Mouse (Mus musculus): ENCODE results near the gene Rnf115. TPM values are rescaled to one million over a fixed set of nuclear protein-coding genes. Genes with fewer than 3 reads are reported as not detected.

Gene Rnf115
- polyA plus RNA-seq, 2 experiments: 27.1 to 46.4 TPM

- ATAC-seq (ENCODE audit: low FRiP score, low read depth): no peak
- 77% methylated on average over 10 of the region's 10 CpGs for whole genome bisulfite sequencing
These were observed 102.4 kb downstream of the Rnf115 start for GRCm38 (mm10) chr3:96829856-96830255.

GRCm38 (mm10) chr3:96832930-96833329 is 105.5 kb downstream of the Rnf115 start:
- Histone ChIP-seq H3K4me2 (replicated peaks; ENCODE audit: low read depth, low read length, severe bottlenecking) (no peak overlapping the region), H3K36me3 (ENCODE audit: control insufficient read depth, insufficient read depth, low read length) (no peaks in the 10 kb centered on the region), H3K4me3 (replicated peaks; ENCODE audit: low read length) (no peak overlapping the region), H3K27me3 (ENCODE audit: control insufficient read depth, insufficient read depth, low read length) (no peaks in the 10 kb centered on the region), H3K9ac (ENCODE audit: low read depth, low read length, severe bottlenecking) (no peak overlapping the region), H3K27ac (replicated peaks; ENCODE audit: low read depth, low read length) (no peak overlapping the region), H3K9me3 (ENCODE audit: control insufficient read depth, low read length) (no peaks in the 10 kb centered on the region), H3K4me1 (ENCODE audit: control insufficient read depth, insufficient read depth, low read length) (no peaks in the 10 kb centered on the region)
- no peak for TF ChIP-seq POLR2A (IDR thresholded peaks at IDR 0.05; ENCODE audit: borderline replicate concordance, extremely low read depth, insufficient read depth, insufficient read length)
- whole genome bisulfite sequencing: 35% methylated on average over 5 of the region's 5 CpGs
- DNase-seq (ENCODE audit: low spot score) (no peak), ATAC-seq (ENCODE audit: low FRiP score, low read depth) (no peak)

More at GRCm38 (mm10) chr3:96829856-96830255, 102.4 kb downstream of the Rnf115 start:
- H3K9ac ChIP-seq (ENCODE audit: low read depth, low read length, severe bottlenecking): no peak overlapping the region
- H3K4me1 ChIP-seq (ENCODE audit: control insufficient read depth, insufficient read depth, low read length): no peaks in the 10 kb centered on the region
- H3K4me2 ChIP-seq (replicated peaks; ENCODE audit: low read depth, low read length, severe bottlenecking): no peak overlapping the region
- H3K27ac ChIP-seq (replicated peaks; ENCODE audit: low read depth, low read length): no peak overlapping the region
- H3K4me3 ChIP-seq (replicated peaks; ENCODE audit: low read length): no peak overlapping the region
- H3K9me3 ChIP-seq (ENCODE audit: control insufficient read depth, low read length): no peaks in the 10 kb centered on the region
- no peak for TF ChIP-seq POLR2A (IDR thresholded peaks at IDR 0.05; ENCODE audit: borderline replicate concordance, extremely low read depth, insufficient read depth, insufficient read length)
- no peaks in the 10 kb centered on the region for H3K36me3 ChIP-seq (ENCODE audit: control insufficient read depth, insufficient read depth, low read length)
- H3K27me3 ChIP-seq (ENCODE audit: control insufficient read depth, insufficient read depth, low read length): no peaks in the 10 kb centered on the region
- DNase-seq (ENCODE audit: low spot score): no peak

GRCm38 (mm10) chr3:96834587-96835348 is 107.3 kb downstream of the Rnf115 start:
- Histone ChIP-seq H3K36me3 (ENCODE audit: control insufficient read depth, insufficient read depth, low read length) (no peaks in the 10 kb centered on the region), H3K27me3 (ENCODE audit: control insufficient read depth, insufficient read depth, low read length) (no peaks in the 10 kb centered on the region), H3K4me3 (replicated peaks; ENCODE audit: low read length) (no peak overlapping the region), H3K4me2 (replicated peaks; ENCODE audit: low read depth, low read length, severe bottlenecking) (no peak overlapping the region), H3K27ac (replicated peaks; ENCODE audit: low read depth, low read length) (no peak overlapping the region), H3K9me3 (ENCODE audit: control insufficient read depth, low read length) (no peaks in the 10 kb centered on the region), H3K4me1 (ENCODE audit: control insufficient read depth, insufficient read depth, low read length) (no peaks in the 10 kb centered on the region), H3K9ac (ENCODE audit: low read depth, low read length, severe bottlenecking) (no peak overlapping the region)
- DNase-seq (ENCODE audit: low spot score) (no peak), ATAC-seq (ENCODE audit: low FRiP score, low read depth) (no peak)
- no peak for TF ChIP-seq POLR2A (IDR thresholded peaks at IDR 0.05; ENCODE audit: borderline replicate concordance, extremely low read depth, insufficient read depth, insufficient read length)
- WGBS: 58% methylated on average over 7 of the region's 7 CpGs

GRCm38 (mm10) chr3:96836414-96836813 is 109.0 kb downstream of the Rnf115 start:
- H3K36me3 ChIP-seq (ENCODE audit: control insufficient read depth, insufficient read depth, low read length): no peaks in the 10 kb centered on the region
- DNase-seq (ENCODE audit: low spot score): no peak
- WGBS: 72% methylated on average over 2 of the region's 2 CpGs

GRCm38 (mm10) chr3:96838996-96839645 is 111.7 kb downstream of the Rnf115 start:
- ATAC-seq (ENCODE audit: low FRiP score, low read depth) (no peak), DNase-seq (ENCODE audit: low spot score) (no peak)
- Histone ChIP-seq H3K4me2 (replicated peaks; ENCODE audit: low read depth, low read length, severe bottlenecking) (no peak overlapping the region), H3K9ac (ENCODE audit: low read depth, low read length, severe bottlenecking) (no peak overlapping the region), H3K36me3 (ENCODE audit: control insufficient read depth, insufficient read depth, low read length) (no peaks in the 10 kb centered on the region), H3K27ac (replicated peaks; ENCODE audit: low read depth, low read length) (no peak overlapping the region), H3K4me1 (ENCODE audit: control insufficient read depth, insufficient read depth, low read length) (no peaks in the 10 kb centered on the region), H3K9me3 (ENCODE audit: control insufficient read depth, low read length) (no peaks in the 10 kb centered on the region), H3K4me3 (replicated peaks; ENCODE audit: low read length) (no peak overlapping the region), H3K27me3 (ENCODE audit: control insufficient read depth, insufficient read depth, low read length) (no peaks in the 10 kb centered on the region)
- 70% methylated on average over 7 of the region's 7 CpGs for whole genome bisulfite sequencing
- no peak for TF ChIP-seq POLR2A (IDR thresholded peaks at IDR 0.05; ENCODE audit: borderline replicate concordance, extremely low read depth, insufficient read depth, insufficient read length)

More at GRCm38 (mm10) chr3:96836414-96836813, 109.0 kb downstream of the Rnf115 start:
- Histone ChIP-seq H3K27ac (replicated peaks; ENCODE audit: low read depth, low read length) (no peak overlapping the region), H3K4me3 (replicated peaks; ENCODE audit: low read length) (no peak overlapping the region), H3K9me3 (ENCODE audit: control insufficient read depth, low read length) (no peaks in the 10 kb centered on the region), H3K9ac (ENCODE audit: low read depth, low read length, severe bottlenecking) (no peak overlapping the region), H3K27me3 (ENCODE audit: control insufficient read depth, insufficient read depth, low read length) (no peaks in the 10 kb centered on the region), H3K4me2 (replicated peaks; ENCODE audit: low read depth, low read length, severe bottlenecking) (no peak overlapping the region), H3K4me1 (ENCODE audit: control insufficient read depth, insufficient read depth, low read length) (no peaks in the 10 kb centered on the region)
- ATAC-seq (ENCODE audit: low FRiP score, low read depth): no peak
- TF ChIP-seq POLR2A (IDR thresholded peaks at IDR 0.05; ENCODE audit: borderline replicate concordance, extremely low read depth, insufficient read depth, insufficient read length): no peak

Other genes starting within 250 kb of the Rnf115 start
- 21.4 and 26.7 TPM in 2 replicates for gene Hfe2, start 202.5 kb upstream of the Rnf115 start, polyA plus RNA-seq (2012; rRNA removed)
- gene Hfe2, start 202.5 kb upstream of the Rnf115 start, polyA plus RNA-seq (2014; fragmentation: Nextera tagmentation; extraction: Ambion mirVana): 14.6 and 20.5 TPM in 2 replicates
- 211 and 272 TPM in 2 replicates for gene Txnip, start 169.7 kb upstream of the Rnf115 start, polyA plus RNA-seq (2012; rRNA removed)
- gene Txnip, start 169.7 kb upstream of the Rnf115 start, polyA plus RNA-seq (2014; fragmentation: Nextera tagmentation; extraction: Ambion mirVana): 167 and 172 TPM in 2 replicates
- gene Gm16253, start 150.7 kb upstream of the Rnf115 start, polyA plus RNA-seq (2012; rRNA removed): 0.19 TPM in 1 of 2 replicates, not detected in the other
- 0.37 and 1.3 TPM in 2 replicates for gene Gm16253, start 150.7 kb upstream of the Rnf115 start, polyA plus RNA-seq (2014; fragmentation: Nextera tagmentation; extraction: Ambion mirVana)
- 36.5 and 51.7 TPM in 2 replicates for gene Polr3gl, start 133.5 kb upstream of the Rnf115 start, polyA plus RNA-seq (2012; rRNA removed)
- gene Polr3gl, start 133.5 kb upstream of the Rnf115 start, polyA plus RNA-seq (2014; fragmentation: Nextera tagmentation; extraction: Ambion mirVana): 11.9 and 15.3 TPM in 2 replicates
- gene Ankrd34a, start 131.0 kb upstream of the Rnf115 start, polyA plus RNA-seq (2012; rRNA removed): 1.8 and 2.7 TPM in 2 replicates
- 2.7 TPM in 2 replicates for gene Ankrd34a, start 131.0 kb upstream of the Rnf115 start, polyA plus RNA-seq (2014; fragmentation: Nextera tagmentation; extraction: Ambion mirVana)
- 84.2 and 99.6 TPM in 2 replicates for gene Lix1l, start 126.5 kb upstream of the Rnf115 start, polyA plus RNA-seq (2012; rRNA removed)
- gene Lix1l, start 126.5 kb upstream of the Rnf115 start, polyA plus RNA-seq (2014; fragmentation: Nextera tagmentation; extraction: Ambion mirVana): 8.9 and 10.4 TPM in 2 replicates
- 44.6 and 66.1 TPM in 2 replicates for gene Rbm8a, start 97.7 kb upstream of the Rnf115 start, polyA plus RNA-seq (2012; rRNA removed)
- 133 and 146 TPM in 2 replicates for gene Rbm8a, start 97.7 kb upstream of the Rnf115 start, polyA plus RNA-seq (2014; fragmentation: Nextera tagmentation; extraction: Ambion mirVana)
- gene Pex11b, start 92.3 kb upstream of the Rnf115 start, polyA plus RNA-seq (2012; rRNA removed): 53.0 and 64.0 TPM in 2 replicates
- gene Pex11b, start 92.3 kb upstream of the Rnf115 start, polyA plus RNA-seq (2014; fragmentation: Nextera tagmentation; extraction: Ambion mirVana): 62.2 and 65.8 TPM in 2 replicates
- 0.93 and 1.2 TPM in 2 replicates for gene Gm42957, start 92.2 kb upstream of the Rnf115 start, polyA plus RNA-seq (2012; rRNA removed)
- 0.28 and 0.29 TPM in 2 replicates for gene Gm42957, start 92.2 kb upstream of the Rnf115 start, polyA plus RNA-seq (2014; fragmentation: Nextera tagmentation; extraction: Ambion mirVana)
- gene Itga10, start 82.1 kb upstream of the Rnf115 start, polyA plus RNA-seq (2012; rRNA removed): 25.0 and 31.1 TPM in 2 replicates
- 3.9 TPM in 2 replicates for gene Itga10, start 82.1 kb upstream of the Rnf115 start, polyA plus RNA-seq (2014; fragmentation: Nextera tagmentation; extraction: Ambion mirVana)
- gene Ankrd35, start 57.5 kb upstream of the Rnf115 start, polyA plus RNA-seq (2012; rRNA removed): 1.9 and 3.7 TPM in 2 replicates
- 2.7 and 4.2 TPM in 2 replicates for gene Ankrd35, start 57.5 kb upstream of the Rnf115 start, polyA plus RNA-seq (2014; fragmentation: Nextera tagmentation; extraction: Ambion mirVana)
- 100 and 112 TPM in 2 replicates for gene Pias3, start 31.3 kb upstream of the Rnf115 start, polyA plus RNA-seq (2012; rRNA removed)
- 52.2 and 53.4 TPM in 2 replicates for gene Pias3, start 31.3 kb upstream of the Rnf115 start, polyA plus RNA-seq (2014; fragmentation: Nextera tagmentation; extraction: Ambion mirVana)
- 8.3 and 9.8 TPM in 2 replicates for gene Nudt17, start 19.1 kb upstream of the Rnf115 start, polyA plus RNA-seq (2012; rRNA removed)
- 13.5 and 14.6 TPM in 2 replicates for gene Nudt17, start 19.1 kb upstream of the Rnf115 start, polyA plus RNA-seq (2014; fragmentation: Nextera tagmentation; extraction: Ambion mirVana)
- gene Polr3c, start within 50 bp of the Rnf115 start, polyA plus RNA-seq (2012; rRNA removed): 40.5 and 41.0 TPM in 2 replicates
- gene Polr3c, start within 50 bp of the Rnf115 start, polyA plus RNA-seq (2014; fragmentation: Nextera tagmentation; extraction: Ambion mirVana): 23.3 and 26.3 TPM in 2 replicates
- gene Pdzk1, start 101.6 kb downstream of the Rnf115 start, polyA plus RNA-seq (2012; rRNA removed): 0.12 and 0.24 TPM in 2 replicates
- gene Pdzk1, start 101.6 kb downstream of the Rnf115 start, polyA plus RNA-seq (2014; fragmentation: Nextera tagmentation; extraction: Ambion mirVana): not detected in 2 replicates
- 0.09 TPM in 1 of 2 replicates, not detected in the other for gene Cd160, start 101.7 kb downstream of the Rnf115 start, polyA plus RNA-seq (2012; rRNA removed)
- gene Cd160, start 101.7 kb downstream of the Rnf115 start, polyA plus RNA-seq (2014; fragmentation: Nextera tagmentation; extraction: Ambion mirVana): 0.15 and 0.23 TPM in 2 replicates
- 25.7 and 28.5 TPM in 2 replicates for gene Gja5, start 177.0 kb downstream of the Rnf115 start, polyA plus RNA-seq (2012; rRNA removed)
- gene Gja5, start 177.0 kb downstream of the Rnf115 start, polyA plus RNA-seq (2014; fragmentation: Nextera tagmentation; extraction: Ambion mirVana): 8.5 and 10.3 TPM in 2 replicates
- 15.8 and 16.6 TPM in 2 replicates for gene Gpr89, start 177.7 kb downstream of the Rnf115 start, polyA plus RNA-seq (2012; rRNA removed)
- gene Gpr89, start 177.7 kb downstream of the Rnf115 start, polyA plus RNA-seq (2014; fragmentation: Nextera tagmentation; extraction: Ambion mirVana): 40.2 and 43.5 TPM in 2 replicates
- gene Gja8, start 198.4 kb downstream of the Rnf115 start, polyA plus RNA-seq (2012; rRNA removed): 0.01 TPM in 1 of 2 replicates, not detected in the other
- gene Gja8, start 198.4 kb downstream of the Rnf115 start, polyA plus RNA-seq (2014; fragmentation: Nextera tagmentation; extraction: Ambion mirVana): not detected in 2 replicates

Measured in limb, embryonic 14.5 days (tissue).